Mouse (Mus musculus) lung, embryonic 14.5 days (tissue): ENCODE measurements at regions not wholly inside any gene's neighbourhood (a gene's known extent, or its start where the extent isn't known, plus 50 kb on each side); places are given as distances from the start of the nearest gene placed in this dataset.

ENCODE experiments used
- ATAC-seq: fragments of 200-750 bp; cut with Nextera tagmentation; 2 replicates; pipeline ENCODE4 v1.8.0; 2017; ENCODE audit warnings: mild to moderate bottlenecking, moderate TSS enrichment, moderate library complexity; ENCODE audit not compliant: insufficient read depth
- DNase-seq: peaks from one replicate; pipeline ENCODE4 v3.0.0-alpha.2; 2015
- H3K27ac ChIP-seq: fragments of 300-500 bp; sonication (generic); 2 replicates; pipeline ENCODE4 v1.5.1; 2014; ENCODE audit warnings: low read depth, mild to moderate bottlenecking, moderate library complexity
- H3K27me3 ChIP-seq: fragments of 300-500 bp; sonication (generic); 2 replicates; pipeline ENCODE4 v1.6.1; 2014; ENCODE audit warnings: low read length, control low read depth; ENCODE audit not compliant: insufficient read depth
- H3K36me3 ChIP-seq: fragments of 300-500 bp; sonication (generic); 2 replicates; pipeline ENCODE4 v1.6.1; 2014; ENCODE audit warnings: control low read depth; ENCODE audit not compliant: insufficient read depth
- H3K4me1 ChIP-seq: fragments of 300-500 bp; sonication (generic); 2 replicates; pipeline ENCODE4 v1.6.1; 2014; ENCODE audit warnings: antibody characterized with exemption, control low read depth; ENCODE audit not compliant: insufficient read depth
- H3K4me2 ChIP-seq: fragments of 300-500 bp; sonication (generic); 2 replicates; pipeline ENCODE4 v1.6.1; 2014; ENCODE audit warnings: mild to moderate bottlenecking
- H3K4me3 ChIP-seq: fragments of 300-500 bp; sonication (generic); 2 replicates; pipeline ENCODE4 v1.5.1; 2014; ENCODE audit warnings: low read depth, low read length
- H3K9ac ChIP-seq: fragments of 300-500 bp; sonication (generic); 2 replicates; pipeline ENCODE4 v1.6.1; 2014
- H3K9me3 ChIP-seq: fragments of 300-500 bp; sonication (generic); 2 replicates; pipeline ENCODE4 v1.6.1; 2016; ENCODE audit warnings: low read depth, low read length, control low read depth
- CTCF ChIP-seq: IDR thresholded peaks from 2 replicates; pipeline ENCODE4 v1.5.1; 2016; ENCODE audit warnings: antibody characterized with exemption, low read depth
- WGBS: fragments of 180-500 bp; shearing (Covaris S2); extraction: QIAGEN DNeasy Blood & Tissue Kit; methylation state at CpG from one replicate; pipeline ENCODE4 v1.1.7; 2014; 5-methylcytosine and 5-hydroxymethylcytosine counted together

DNA sequence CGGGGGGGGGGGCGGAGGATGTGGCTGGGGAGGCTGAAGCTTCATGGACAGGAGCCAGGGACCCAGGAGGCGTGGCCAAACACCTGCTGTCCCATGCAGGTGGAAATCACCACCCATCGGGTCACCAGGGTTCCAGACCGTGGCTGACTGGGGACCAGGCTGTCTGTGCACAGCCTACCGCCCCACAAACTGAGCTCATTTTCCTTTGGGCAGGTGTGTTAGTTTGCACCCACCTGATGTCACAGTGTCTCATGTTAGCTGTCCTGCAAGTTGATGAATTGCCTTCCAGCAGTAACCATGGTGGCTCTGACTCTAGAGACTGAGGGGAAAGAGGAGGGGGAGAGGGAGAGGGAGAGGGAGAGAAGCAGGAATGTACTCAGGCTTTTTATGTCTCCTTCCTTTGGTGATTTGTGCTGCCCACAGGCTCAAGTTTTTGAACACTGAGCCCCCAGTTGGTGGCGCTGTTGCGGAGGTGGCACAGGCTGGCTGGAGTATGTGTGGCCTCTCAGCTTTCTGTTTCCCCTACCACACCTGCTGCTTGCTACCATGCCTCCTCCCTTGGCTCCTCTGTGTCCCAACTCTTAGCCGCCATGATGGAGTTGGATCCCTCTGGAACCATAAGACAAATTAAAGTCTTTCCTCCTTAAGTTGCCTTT is 107.8 kb upstream of the Man2a1 start:
- Histone ChIP-seq H3K9ac (no peak overlapping the region), H3K36me3 (no peaks in the 10 kb centered on the region), H3K27ac (peak overlapping the region; percentile 63), H3K27me3 (no peaks in the 10 kb centered on the region), H3K4me1 (no peaks in the 10 kb centered on the region), H3K9me3 (no peaks in the 10 kb centered on the region), H3K4me2 (peak overlapping the region; percentile 31; the same call in 1 of the 2 replicates), H3K4me3 (0 out of 2 replicates have a peak overlapping the region, but pooled peaks have one; percentile 6)
- peak; percentile 57 for TF ChIP-seq CTCF
- ATAC-seq (peak; percentile 47; the same call in 1 of the 2 replicates), DNase-seq (peak; percentile 52)
- WGBS: 39% methylated on average over 7 of the region's 9 CpGs

DNA sequence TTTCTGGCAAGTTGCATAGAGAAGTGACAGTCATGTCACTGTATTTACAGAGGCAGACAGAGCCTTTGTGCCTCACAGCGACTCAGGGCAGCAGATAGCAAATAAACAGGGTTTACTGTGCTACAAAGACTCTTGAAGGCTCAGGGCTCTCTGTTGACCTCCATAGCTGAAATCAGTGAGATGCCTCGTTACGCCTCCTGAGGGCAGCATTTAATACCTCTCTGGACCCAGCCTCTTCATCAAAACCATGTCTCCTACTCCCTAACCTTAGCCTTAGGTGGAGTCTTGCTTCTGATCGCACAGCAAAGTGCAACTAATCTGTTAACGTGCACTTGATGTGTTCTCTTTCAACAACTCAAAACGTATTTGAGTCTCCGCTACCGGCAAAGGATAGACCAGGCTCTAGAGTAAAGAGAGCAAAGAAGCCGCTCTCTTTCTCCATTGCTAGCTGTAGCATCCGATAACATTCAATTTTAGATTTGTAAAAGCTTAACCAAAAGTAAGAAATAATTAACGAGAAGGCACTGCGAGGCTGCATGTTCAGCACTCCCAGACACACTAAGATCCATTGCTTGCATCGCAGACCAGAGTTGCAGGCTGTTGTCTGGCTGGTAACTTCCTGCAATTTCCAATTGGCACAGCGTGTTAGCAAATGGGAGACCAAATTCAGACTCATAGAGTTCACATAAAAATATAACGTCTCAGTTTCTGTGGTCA is 101.1 kb upstream of the Man2a1 start:
- no peak overlapping the region for H3K4me3 ChIP-seq
- peak; percentile 70 for DNase-seq

DNA sequence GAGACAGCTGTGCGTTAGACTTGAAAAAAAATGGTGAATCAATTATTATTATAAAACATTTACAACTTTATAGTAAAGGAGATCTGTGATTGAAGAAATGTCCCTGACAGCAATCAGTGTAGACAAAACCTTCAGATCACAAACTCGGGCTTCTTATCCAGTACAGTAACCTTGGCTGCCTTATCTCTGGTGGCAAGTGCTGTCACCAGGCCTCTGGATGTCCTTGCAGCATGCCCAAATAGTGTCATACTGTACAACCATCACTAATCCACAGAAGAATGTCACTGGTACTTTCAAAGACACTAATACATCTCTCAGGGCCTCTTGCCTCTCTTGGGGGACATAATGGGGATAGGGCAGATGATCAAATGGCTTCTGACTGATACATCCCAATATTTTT is 98.2 kb upstream of the Man2a1 start:
- H3K9ac ChIP-seq: no peak overlapping the region
- H3K4me3 ChIP-seq: no peak overlapping the region
- 0 out of 2 replicates have a peak, but pooled peaks cover 3% of the 10 kb centered on the region for H3K4me1 ChIP-seq
- no peak overlapping the region for H3K27ac ChIP-seq
- H3K4me2 ChIP-seq: no peak overlapping the region
- no peaks in the 10 kb centered on the region for H3K36me3 ChIP-seq
- 81% methylated on average over 2 of the region's 2 CpGs for WGBS
- H3K27me3 ChIP-seq: no peaks in the 10 kb centered on the region
- no peaks in the 10 kb centered on the region for H3K9me3 ChIP-seq
- DNase-seq (no peak), ATAC-seq (no peak)
- no peak for TF ChIP-seq CTCF

More for the DNA sequence above, 101.1 kb upstream of the Man2a1 start:
- no peak overlapping the region for H3K27ac ChIP-seq
- H3K27me3 ChIP-seq: no peaks in the 10 kb centered on the region
- peak; percentile 41; the same call in 1 of the 2 replicates for ATAC-seq
- H3K4me1 ChIP-seq: no peaks in the 10 kb centered on the region
- H3K9ac ChIP-seq: no peak overlapping the region
- WGBS: 50% methylated on average over 15 of the region's 15 CpGs
- no peak overlapping the region for H3K4me2 ChIP-seq
- no peaks in the 10 kb centered on the region for H3K9me3 ChIP-seq
- H3K36me3 ChIP-seq: no peaks in the 10 kb centered on the region
- peak; percentile 67 for TF ChIP-seq CTCF

DNA sequence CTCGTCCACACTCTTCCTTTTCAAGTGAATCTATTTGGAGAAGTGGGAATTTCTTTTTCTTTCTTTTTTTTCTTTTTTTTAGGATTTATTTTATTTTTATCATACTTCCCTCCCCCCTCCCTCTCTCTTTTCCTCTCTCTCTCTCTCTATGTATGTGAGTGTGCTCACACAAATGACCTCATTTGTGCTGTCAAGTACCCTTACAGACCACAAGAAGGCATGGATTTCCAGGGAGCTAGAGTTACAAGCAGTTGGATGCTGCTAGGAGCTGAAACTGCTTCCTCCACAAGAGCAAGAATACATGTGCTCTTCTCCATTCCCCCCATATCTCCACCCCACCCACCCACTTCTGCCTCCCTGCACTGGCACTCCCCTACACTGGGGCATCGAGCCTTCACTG is 94.6 kb upstream of the Man2a1 start:
- Histone ChIP-seq H3K9ac (no peak overlapping the region), H3K4me2 (no peak overlapping the region), H3K9me3 (no peaks in the 10 kb centered on the region), H3K27ac (no peak overlapping the region), H3K27me3 (no peaks in the 10 kb centered on the region), H3K4me1 (0 out of 2 replicates have a peak, but pooled peaks cover 3% of the 10 kb centered on the region), H3K4me3 (no peak overlapping the region), H3K36me3 (no peaks in the 10 kb centered on the region)
- no peak for TF ChIP-seq CTCF
- DNase-seq (peak; percentile 25), ATAC-seq (peak; percentile 54; the same call in 1 of the 2 replicates)
- 75% methylated on average over 2 of the region's 2 CpGs for WGBS

DNA sequence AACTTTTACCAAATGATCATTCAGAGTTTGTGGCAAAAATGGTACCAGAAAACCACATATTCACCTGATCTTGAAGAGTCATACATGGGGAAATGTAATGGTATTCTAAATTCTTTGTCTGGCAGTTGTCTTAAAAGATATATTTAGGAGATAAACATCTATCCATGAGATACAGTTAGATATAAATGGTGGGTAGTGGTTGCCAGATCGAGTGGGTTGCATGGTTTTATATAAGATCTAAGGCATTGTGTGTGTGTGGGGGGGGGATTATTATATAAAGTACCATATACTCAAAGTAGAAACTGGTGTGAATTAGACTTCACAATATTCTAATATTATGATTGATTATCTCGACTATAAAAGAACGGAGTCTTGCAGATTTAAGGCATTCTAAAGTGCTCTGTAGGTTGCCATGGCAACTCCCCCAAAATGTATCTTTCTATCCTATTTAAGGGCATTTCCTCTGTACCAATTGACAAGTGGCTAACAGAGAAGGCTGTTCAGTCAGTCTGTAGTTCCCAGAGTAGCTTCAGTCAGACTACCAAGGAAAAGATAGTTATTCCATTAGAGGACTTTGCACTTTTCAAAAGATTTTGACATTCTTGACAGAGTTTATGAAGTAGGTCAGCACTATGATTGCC is 89.3 kb upstream of the Man2a1 start:
- H3K9me3 ChIP-seq: no peaks in the 10 kb centered on the region
- TF ChIP-seq CTCF: no peak
- ATAC-seq (no peak), DNase-seq (no peak)
- no peak overlapping the region for H3K4me2 ChIP-seq
- H3K9ac ChIP-seq: no peak overlapping the region
- H3K4me3 ChIP-seq: no peak overlapping the region
- no peaks in the 10 kb centered on the region for H3K27me3 ChIP-seq
- no peak overlapping the region for H3K27ac ChIP-seq
- 76% methylated on average over 3 of the region's 3 CpGs for WGBS
- H3K36me3 ChIP-seq: no peaks in the 10 kb centered on the region
- no peaks in the 10 kb centered on the region for H3K4me1 ChIP-seq

DNA sequence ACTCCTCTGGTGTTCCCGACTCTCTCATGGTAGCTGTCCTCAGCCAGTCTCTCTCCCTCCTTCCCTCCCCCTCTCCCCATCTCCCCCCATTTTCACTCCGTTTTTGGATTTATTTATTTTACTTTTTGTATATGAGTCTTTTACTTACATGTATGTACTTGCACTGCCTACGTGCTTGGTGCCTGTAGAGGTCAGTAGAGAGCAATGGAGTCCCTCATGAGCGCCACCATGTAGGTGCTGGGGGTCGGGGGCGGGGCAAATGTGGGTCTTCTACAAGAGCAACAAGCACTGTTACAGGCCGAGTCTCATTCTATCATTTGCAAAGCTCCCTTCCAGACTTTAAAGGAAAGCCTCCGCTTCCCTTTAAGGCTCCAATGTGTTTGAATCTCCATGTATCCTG is 78.3 kb upstream of the Man2a1 start:
- 64% methylated on average over 8 of the region's 8 CpGs for WGBS
- Histone ChIP-seq H3K27me3 (no peaks in the 10 kb centered on the region), H3K4me3 (no peak overlapping the region), H3K36me3 (no peaks in the 10 kb centered on the region), H3K27ac (no peak overlapping the region), H3K9me3 (no peaks in the 10 kb centered on the region), H3K4me2 (no peak overlapping the region), H3K4me1 (no peaks in the 10 kb centered on the region), H3K9ac (no peak overlapping the region)
- ATAC-seq (no peak), DNase-seq (peak; percentile 39)
- peak; percentile 37 for TF ChIP-seq CTCF

DNA sequence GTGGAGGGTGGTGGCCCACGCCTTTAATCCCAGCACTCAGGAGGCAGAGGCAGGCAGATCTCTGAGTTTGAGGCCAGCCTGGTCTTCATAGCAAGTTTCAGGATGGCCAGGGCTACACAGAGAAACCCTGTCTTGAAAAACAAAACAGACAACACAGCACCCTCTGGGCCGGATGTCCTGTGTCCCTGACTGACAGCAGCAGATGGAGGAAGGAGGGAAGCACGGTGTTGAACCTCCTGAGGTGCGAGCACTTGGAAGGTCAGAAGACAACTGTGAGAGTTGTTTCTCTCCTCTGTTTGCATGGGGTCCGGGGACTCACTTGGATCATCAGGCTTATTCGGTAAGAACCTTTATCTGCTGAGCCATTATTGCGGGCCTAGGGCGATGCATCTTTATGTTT is 76.6 kb upstream of the Man2a1 start:
- no peak for DNase-seq
- no peaks in the 10 kb centered on the region for H3K36me3 ChIP-seq
- no peak for TF ChIP-seq CTCF
- H3K4me3 ChIP-seq: no peak overlapping the region
- no peak overlapping the region for H3K4me2 ChIP-seq
- no peaks in the 10 kb centered on the region for H3K9me3 ChIP-seq
- no peak for ATAC-seq
- H3K9ac ChIP-seq: no peak overlapping the region
- no peak overlapping the region for H3K27ac ChIP-seq
- H3K4me1 ChIP-seq: no peaks in the 10 kb centered on the region
- WGBS: 80% methylated on average over 8 of the region's 8 CpGs
- no peaks in the 10 kb centered on the region for H3K27me3 ChIP-seq
